Mouse (Mus musculus) midbrain, embryonic 16.5 days (tissue): Measurements from ENCODE around the gene Ror1. TPM values are rescaled to one million over a fixed set of nuclear protein-coding genes. Genes with fewer than 3 reads are reported as not detected.

Experiments
- ATAC-seq: fragments of 200-750 bp; cut with Nextera tagmentation; 2 replicates; pipeline ENCODE4 v1.8.0; 2017; ENCODE audit warnings: moderate TSS enrichment
- H3K27ac ChIP-seq: fragments of 300-500 bp; sonication (generic); 2 replicates; pipeline ENCODE4 v1.5.1; 2014; ENCODE audit warnings: mild to moderate bottlenecking, low read length, mixed read lengths
- H3K27me3 ChIP-seq: fragments of 300-500 bp; sonication (generic); 2 replicates; pipeline ENCODE4 v1.6.1; 2014; ENCODE audit warnings: low read depth, low read length, mixed read lengths; ENCODE audit not compliant: control insufficient read depth, insufficient read depth
- H3K36me3 ChIP-seq: fragments of 300-500 bp; sonication (generic); 2 replicates; pipeline ENCODE4 v1.6.1; 2014; ENCODE audit warnings: mild to moderate bottlenecking, low read length, moderate library complexity, mixed read lengths; ENCODE audit not compliant: control insufficient read depth, insufficient read depth
- H3K4me1 ChIP-seq: fragments of 300-500 bp; sonication (generic); 2 replicates; pipeline ENCODE4 v1.6.1; 2014; ENCODE audit warnings: mild to moderate bottlenecking, low read length, mixed read lengths; ENCODE audit not compliant: control insufficient read depth, insufficient read depth
- H3K4me2 ChIP-seq: fragments of 300-500 bp; sonication (generic); 2 replicates; pipeline ENCODE4 v1.6.1; 2014; ENCODE audit warnings: mild to moderate bottlenecking, low read length, mixed read lengths
- H3K4me3 ChIP-seq: fragments of 300-500 bp; sonication (generic); 2 replicates; pipeline ENCODE4 v1.5.1; 2014; ENCODE audit warnings: low read depth, mild to moderate bottlenecking, low read length, moderate library complexity, mixed read lengths
- H3K9ac ChIP-seq: fragments of 300-500 bp; sonication (generic); 2 replicates; pipeline ENCODE4 v1.6.1; 2014; ENCODE audit warnings: low read depth, low read length, mixed read lengths
- H3K9me3 ChIP-seq: fragments of 300-500 bp; sonication (generic); replicated peaks from 2 replicates; pipeline ENCODE4 v1.6.1; 2014; ENCODE audit warnings: mild to moderate bottlenecking, low read length, mixed read lengths; ENCODE audit not compliant: control insufficient read depth, poor library complexity, severe bottlenecking
- WGBS: fragments of 180-500 bp; shearing (Covaris S2); extraction: QIAGEN DNeasy Blood & Tissue Kit; methylation state at CpG from one replicate; pipeline ENCODE4 v1.1.7; 2014; 5-methylcytosine and 5-hydroxymethylcytosine counted together
- polyA plus RNA-seq: library from polyadenylated mRNA; unstranded; fragments of >200 nt; fragmentation: Nextera tagmentation; extraction: Ambion mirVana; gene quantifications from 2 replicates; pipeline ENCODE4 v1.2.1, GENCODE M21; 2015

The Ror1 gene
- polyA plus RNA-seq, 1 experiment from 2014 or later = 0.84 TPM

- Histone ChIP-seq H3K27me3 (no peaks in the 10 kb centered on the region), H3K4me2 (no peak overlapping the region), H3K9ac (no peak overlapping the region), H3K4me1 (no peaks in the 10 kb centered on the region), H3K9me3 (0 out of 2 replicates have a peak, but pooled peaks cover 3% of the 10 kb centered on the region), H3K27ac (no peak overlapping the region), H3K4me3 (no peak overlapping the region), H3K36me3 (no peaks in the 10 kb centered on the region)
- 60% methylated on average over 6 of the region's 6 CpGs for WGBS
- no peak for ATAC-seq
Measured at GRCm38 (mm10) chr4:100187563-100188200, 92.1 kb downstream of the Ror1 start.

- no peaks in the 10 kb centered on the region for H3K4me1 ChIP-seq
- no peaks in the 10 kb centered on the region for H3K36me3 ChIP-seq
- no peak overlapping the region for H3K27ac ChIP-seq
- no peak overlapping the region for H3K4me3 ChIP-seq
- H3K4me2 ChIP-seq = no peak overlapping the region
- no peaks in the 10 kb centered on the region for H3K27me3 ChIP-seq
- no peak overlapping the region for H3K9ac ChIP-seq
- 21% methylated on average over 4 of the region's 4 CpGs for WGBS
- peak; percentile 45; the same call in 1 of the 2 replicates for ATAC-seq
- H3K9me3 ChIP-seq = 0 out of 2 replicates have a peak, but pooled peaks cover 3% of the 10 kb centered on the region
Measured at GRCm38 (mm10) chr4:100188201-100188699, 92.7 kb downstream of the Ror1 start.

- Histone ChIP-seq H3K9me3 (no peaks in the 10 kb centered on the region), H3K36me3 (no peaks in the 10 kb centered on the region), H3K4me1 (no peaks in the 10 kb centered on the region), H3K4me3 (no peak overlapping the region), H3K9ac (no peak overlapping the region), H3K27ac (no peak overlapping the region), H3K4me2 (no peak overlapping the region), H3K27me3 (no peaks in the 10 kb centered on the region)
- ATAC-seq = no peak
- 97% methylated on average over 6 of the region's 6 CpGs for WGBS
Measured at GRCm38 (mm10) chr4:100191483-100191882, 95.9 kb downstream of the Ror1 start.

- no peaks in the 10 kb centered on the region for H3K27me3 ChIP-seq
- H3K4me3 ChIP-seq = no peak overlapping the region
- no peaks in the 10 kb centered on the region for H3K36me3 ChIP-seq
- no peaks in the 10 kb centered on the region for H3K4me1 ChIP-seq
- no peak overlapping the region for H3K9ac ChIP-seq
- no peaks in the 10 kb centered on the region for H3K9me3 ChIP-seq
- no peak overlapping the region for H3K27ac ChIP-seq
- WGBS = 83% methylated on average over 3 of the region's 3 CpGs
- ATAC-seq = no peak
- H3K4me2 ChIP-seq = no peak overlapping the region
Measured at GRCm38 (mm10) chr4:100194136-100194535, 98.5 kb downstream of the Ror1 start.

GRCm38 (mm10) chr4:100196255-100196793 lies 100.7 kb downstream of the Ror1 start:
- no peak overlapping the region for H3K9ac ChIP-seq
- no peaks in the 10 kb centered on the region for H3K9me3 ChIP-seq
- H3K27ac ChIP-seq = no peak overlapping the region
- H3K36me3 ChIP-seq = no peaks in the 10 kb centered on the region
- no peak overlapping the region for H3K4me2 ChIP-seq
- H3K4me3 ChIP-seq = no peak overlapping the region
- 90% methylated on average over 5 of the region's 5 CpGs for WGBS
- H3K4me1 ChIP-seq = no peaks in the 10 kb centered on the region
- H3K27me3 ChIP-seq = no peaks in the 10 kb centered on the region
- no peak for ATAC-seq

GRCm38 (mm10) chr4:100198275-100198674 lies 102.7 kb downstream of the Ror1 start:
- WGBS = 79% methylated on average over 2 of the region's 2 CpGs
- H3K4me1 ChIP-seq = no peaks in the 10 kb centered on the region
- H3K9ac ChIP-seq = no peak overlapping the region
- H3K4me2 ChIP-seq = no peak overlapping the region
- no peaks in the 10 kb centered on the region for H3K36me3 ChIP-seq
- no peaks in the 10 kb centered on the region for H3K27me3 ChIP-seq
- no peak overlapping the region for H3K27ac ChIP-seq
- no peak for ATAC-seq
- no peak overlapping the region for H3K4me3 ChIP-seq
- no peaks in the 10 kb centered on the region for H3K9me3 ChIP-seq

- H3K36me3 ChIP-seq = no peaks in the 10 kb centered on the region
- no peaks in the 10 kb centered on the region for H3K9me3 ChIP-seq
- 54% methylated on average over 2 of the region's 2 CpGs for WGBS
- no peaks in the 10 kb centered on the region for H3K4me1 ChIP-seq
- H3K4me3 ChIP-seq = no peak overlapping the region
- no peak overlapping the region for H3K27ac ChIP-seq
- H3K9ac ChIP-seq = no peak overlapping the region
- H3K4me2 ChIP-seq = no peak overlapping the region
- ATAC-seq = no peak
- H3K27me3 ChIP-seq = no peaks in the 10 kb centered on the region
Measured at GRCm38 (mm10) chr4:100201322-100201721, 105.7 kb downstream of the Ror1 start.

GRCm38 (mm10) chr4:100203066-100203465 lies 107.5 kb downstream of the Ror1 start:
- no peaks in the 10 kb centered on the region for H3K4me1 ChIP-seq
- no peak overlapping the region for H3K9ac ChIP-seq
- no peaks in the 10 kb centered on the region for H3K9me3 ChIP-seq
- no peak overlapping the region for H3K4me2 ChIP-seq
- no peaks in the 10 kb centered on the region for H3K36me3 ChIP-seq
- no peak overlapping the region for H3K4me3 ChIP-seq
- no peak for ATAC-seq
- H3K27ac ChIP-seq = no peak overlapping the region
- WGBS = 82% methylated on average over 5 of the region's 5 CpGs
- no peaks in the 10 kb centered on the region for H3K27me3 ChIP-seq

- H3K27ac ChIP-seq = no peak overlapping the region
- WGBS = 70% methylated on average over 5 of the region's 5 CpGs
- no peak overlapping the region for H3K4me2 ChIP-seq
- H3K27me3 ChIP-seq = no peaks in the 10 kb centered on the region
- no peaks in the 10 kb centered on the region for H3K36me3 ChIP-seq
- no peaks in the 10 kb centered on the region for H3K4me1 ChIP-seq
- H3K4me3 ChIP-seq = no peak overlapping the region
- ATAC-seq = no peak
- no peak overlapping the region for H3K9ac ChIP-seq
- no peaks in the 10 kb centered on the region for H3K9me3 ChIP-seq
Measured at GRCm38 (mm10) chr4:100203688-100204087, 108.1 kb downstream of the Ror1 start.
